Mouse (Mus musculus) myocyte (in vitro differentiated cells): Measurements from ENCODE around the gene Rnf187. TPM values are rescaled to one million over a fixed set of nuclear protein-coding genes. Genes with fewer than 3 reads are reported as not detected.

ENCODE experiments used
- H3K27me3 ChIP-seq: one replicate; pipeline ENCODE4 v1.6.1; 2011; ENCODE audit not compliant: control insufficient read depth, insufficient read depth, insufficient read length
- H3K36me3 ChIP-seq: one replicate; pipeline ENCODE4 v1.6.1; 2011; ENCODE audit not compliant: control insufficient read depth, insufficient read depth
- H3K4me2 ChIP-seq: one replicate; pipeline ENCODE4 v1.6.1; 2011; ENCODE audit warnings: low read depth, control low read depth
- H3K4me3 ChIP-seq: one replicate; pipeline ENCODE4 v1.5.1; 2011; ENCODE audit warnings: mild to moderate bottlenecking, control low read depth, moderate library complexity
- H3K79me2 ChIP-seq: one replicate; pipeline ENCODE4 v1.6.1; 2011; ENCODE audit not compliant: control insufficient read depth, insufficient read depth
- H3ac ChIP-seq: one replicate; pipeline ENCODE4 v1.6.1; 2011; ENCODE audit not compliant: control insufficient read depth, insufficient read length
- CEBPB ChIP-seq: IDR thresholded peaks from 2 replicates; pipeline ENCODE4 v1.6.1; 2011; ENCODE audit warnings: mild to moderate bottlenecking, moderate library complexity; ENCODE audit not compliant: poor library complexity, insufficient read depth, severe bottlenecking
- E2F4 ChIP-seq: IDR thresholded peaks from one replicate; pipeline ENCODE4 v1.6.1; 2011; ENCODE audit warnings: mild to moderate bottlenecking, control low read depth, moderate library complexity; ENCODE audit not compliant: insufficient read depth
- MAX ChIP-seq: IDR thresholded peaks from one replicate; pipeline ENCODE4 v1.6.1; 2011; ENCODE audit warnings: low read depth, mild to moderate bottlenecking, control low read depth
- MYOD1 ChIP-seq, 3 experiments: IDR thresholded peaks; one replicate each; pipeline ENCODE4 v1.6.1; 2011; ENCODE audit warnings: control low read depth in 2 of 3, low read depth in 2 of 3, mild to moderate bottlenecking in 2 of 3, moderate library complexity in 1 of 3; ENCODE audit not compliant: insufficient read length in 2 of 3, control insufficient read depth in 1 of 3
- MYOG ChIP-seq, 3 experiments: IDR thresholded peaks; one replicate each; pipeline ENCODE4 v1.6.1; 2011; ENCODE audit warnings: control low read depth in 2 of 3, low read depth in 2 of 3, mild to moderate bottlenecking in 2 of 3; ENCODE audit not compliant: insufficient read length in 2 of 3, control insufficient read depth in 1 of 3, insufficient read depth in 1 of 3
- POLR2A ChIP-seq: IDR thresholded peaks from one replicate; pipeline ENCODE4 v1.6.1; 2011; ENCODE audit warnings: low read depth, mild to moderate bottlenecking, control low read depth, moderate library complexity; ENCODE audit not compliant: insufficient read length
- POLR2AphosphoS2 ChIP-seq: IDR thresholded peaks from one replicate; pipeline ENCODE4 v1.6.1; 2011; ENCODE audit warnings: low read depth, control low read depth; ENCODE audit not compliant: insufficient read length
- REST ChIP-seq: IDR thresholded peaks from one replicate; pipeline ENCODE4 v1.6.1; 2011; ENCODE audit warnings: mild to moderate bottlenecking, control low read depth, moderate library complexity; ENCODE audit not compliant: insufficient read depth, insufficient read length
- SRF ChIP-seq: IDR thresholded peaks from one replicate; pipeline ENCODE4 v1.6.1; 2011; ENCODE audit warnings: low read depth; ENCODE audit not compliant: control insufficient read depth, insufficient read length
- TCF12 ChIP-seq: IDR thresholded peaks from one replicate; pipeline ENCODE4 v1.6.1; 2011; ENCODE audit warnings: mild to moderate bottlenecking, control low read depth; ENCODE audit not compliant: poor library complexity, insufficient read depth, severe bottlenecking
- USF1 ChIP-seq: IDR thresholded peaks from one replicate; pipeline ENCODE4 v1.6.1; 2011; ENCODE audit warnings: low read depth, mild to moderate bottlenecking, control low read depth, moderate library complexity
- polyA plus RNA-seq: library from polyadenylated mRNA; unstranded; fragments of >200 nt; fragmentation: generic; extraction: Trizol; gene quantifications from one replicate; pipeline ENCODE4 v1.2.1, GENCODE M21; 2012; ENCODE audit warnings: missing spikeins

Rnf187 gene
- 197 TPM for polyA plus RNA-seq

GRCm38 (mm10) chr11:58938322-58939087 is at the start of gene Rnf187:
TSS of gene Rnf187 (minus strand) at chr11:58938916.
- Histone ChIP-seq H3ac (peak within 1 kb of the TSS; percentile 93), H3K36me3 (peaks cover 7% of the 10 kb centered on the region), H3K79me2 (peaks cover 16% of the 10 kb centered on the region), H3K27me3 (peaks cover 5% of the 10 kb centered on the region), H3K4me3 (peak within 1 kb of the TSS; percentile 83), H3K4me2 (peak within 1 kb of the TSS; percentile 83)
- TF ChIP-seq MYOD1 (IDR thresholded peaks at IDR 0.05; ENCODE audit: control insufficient read depth in 1 of 3, insufficient read length in 2 of 3, low read depth in 2 of 3) = peak in 2 of 3 experiments; percentile 78 to 87
- peak; percentile 24 to 91 (median 75) for TF ChIP-seq MYOG (IDR thresholded peaks at IDR 0.05; ENCODE audit: control insufficient read depth in 1 of 3, insufficient read depth in 1 of 3, insufficient read length in 2 of 3, low read depth in 2 of 3)
- peak; percentile 99 for TF ChIP-seq POLR2AphosphoS2
- TF ChIP-seq E2F4 = no peak
- peak; percentile 100 for TF ChIP-seq POLR2A
- TF ChIP-seq SRF = peak; percentile 50
- TF ChIP-seq USF1 = no peak

- Histone ChIP-seq H3ac (no peak overlapping the region), H3K4me3 (no peak overlapping the region), H3K36me3 (peaks cover 18% of the 10 kb centered on the region), H3K79me2 (peaks cover 10% of the 10 kb centered on the region), H3K4me2 (no peak overlapping the region), H3K27me3 (no peaks in the 10 kb centered on the region)
- TF ChIP-seq POLR2AphosphoS2 (no peak), TCF12 (no peak), MYOG (IDR thresholded peaks at IDR 0.05; ENCODE audit: control insufficient read depth in 1 of 3, insufficient read depth in 1 of 3, insufficient read length in 2 of 3, low read depth in 2 of 3) (no peak)
Observed at GRCm38 (mm10) chr11:58985299-58985917, 46.7 kb upstream of the Rnf187 start.

DNA sequence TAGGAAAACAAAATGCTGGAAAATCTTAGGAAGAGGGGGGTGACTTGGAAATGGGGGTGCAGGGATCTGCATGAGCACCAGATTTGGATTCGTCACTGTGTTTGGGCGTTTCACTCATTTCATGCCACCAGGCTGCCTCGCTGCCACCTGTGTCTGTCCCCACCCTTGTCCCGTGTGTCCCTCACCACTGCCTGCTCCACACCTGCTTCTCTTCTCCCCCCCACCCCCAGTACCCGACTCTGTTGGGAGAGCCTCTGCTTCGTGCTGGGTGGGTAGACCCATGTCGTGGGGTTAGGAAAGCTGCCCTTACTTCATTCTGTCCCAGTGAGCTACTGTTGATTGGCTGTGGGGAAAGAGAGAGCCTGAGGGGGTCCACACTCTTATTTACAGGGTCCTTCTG is 45.9 kb upstream of the Rnf187 start:
- TF ChIP-seq REST (no peak), CEBPB (no peak), MYOG (IDR thresholded peaks at IDR 0.05; ENCODE audit: control insufficient read depth in 1 of 3, insufficient read depth in 1 of 3, insufficient read length in 2 of 3, low read depth in 2 of 3) (no peak), MYOD1 (IDR thresholded peaks at IDR 0.05; ENCODE audit: control insufficient read depth in 1 of 3, insufficient read length in 2 of 3, low read depth in 2 of 3) (no peak), MAX (no peak)
- Histone ChIP-seq H3K4me2 (no peak overlapping the region), H3ac (no peak overlapping the region), H3K79me2 (peaks cover 18% of the 10 kb centered on the region), H3K4me3 (no peak overlapping the region), H3K36me3 (peaks cover 18% of the 10 kb centered on the region), H3K27me3 (no peaks in the 10 kb centered on the region)

GRCm38 (mm10) chr11:58983691-58984341 is 45.1 kb upstream of the Rnf187 start:
- Histone ChIP-seq H3ac (no peak overlapping the region), H3K4me3 (no peak overlapping the region), H3K4me2 (no peak overlapping the region), H3K36me3 (peaks cover 15% of the 10 kb centered on the region), H3K27me3 (no peaks in the 10 kb centered on the region), H3K79me2 (peaks cover 26% of the 10 kb centered on the region)
- TF ChIP-seq CEBPB = no peak
- TF ChIP-seq POLR2A = no peak
- no peak for TF ChIP-seq MAX
- TF ChIP-seq MYOG (IDR thresholded peaks at IDR 0.05; ENCODE audit: control insufficient read depth in 1 of 3, insufficient read depth in 1 of 3, insufficient read length in 2 of 3, low read depth in 2 of 3) = no peak
- no peak for TF ChIP-seq POLR2AphosphoS2
- no peak for TF ChIP-seq USF1

GRCm38 (mm10) chr11:58982471-58983097 is 43.9 kb upstream of the Rnf187 start:
- Histone ChIP-seq H3K36me3 (peaks cover 13% of the 10 kb centered on the region), H3K4me2 (peak overlapping the region; percentile 6), H3K27me3 (no peaks in the 10 kb centered on the region)

More at GRCm38 (mm10) chr11:58982471-58983097, 43.9 kb upstream of the Rnf187 start:
- no peak overlapping the region for H3ac ChIP-seq
- TF ChIP-seq POLR2AphosphoS2 = no peak
- TF ChIP-seq POLR2A = no peak
- TF ChIP-seq MAX = no peak
- no peak for TF ChIP-seq USF1
- no peak for TF ChIP-seq MYOG (IDR thresholded peaks at IDR 0.05; ENCODE audit: control insufficient read depth in 1 of 3, insufficient read depth in 1 of 3, insufficient read length in 2 of 3, low read depth in 2 of 3)
- TF ChIP-seq CEBPB = no peak
- TF ChIP-seq SRF = no peak
- peak overlapping the region; percentile 3 for H3K4me3 ChIP-seq
- peaks cover 36% of the 10 kb centered on the region for H3K79me2 ChIP-seq
